In the genomic region with DNA sequence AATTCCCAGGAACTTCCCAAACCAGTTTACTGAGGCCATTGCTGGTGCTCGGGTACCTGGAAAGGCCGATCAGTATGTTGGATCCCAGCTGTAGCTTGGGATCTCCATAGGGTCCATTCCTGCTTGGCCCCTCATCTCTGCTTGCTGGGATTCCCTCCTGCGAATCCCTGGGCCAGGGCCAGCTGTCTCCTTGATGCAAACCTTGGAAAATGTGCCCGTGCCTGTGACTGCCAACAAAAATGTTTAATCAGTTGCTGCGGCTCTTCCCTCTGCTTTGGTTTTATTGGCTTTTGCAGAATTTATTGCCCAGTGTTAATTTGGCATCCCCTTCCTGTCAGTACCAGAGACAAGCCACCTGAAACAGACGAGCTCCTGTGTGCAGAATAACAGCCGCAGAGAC, we compare ENCODE assay signal across 17 mouse cellular contexts.
A peak's percentile ranks its signal among the peaks of the same experiment; 100 is the strongest.
DNase-seq lines count a peak whose midpoint lies in the region; ATAC-seq lines count a peak whose summit lies in the region.
"Had no signal": no experiment of that assay in that cellular context is flagged by ENCODE, and none has a peak within 500 bp of the region (broad histone marks: within the 10 kb centered on the region; RNA-seq: fewer than 3 reads in every experiment).

No protein-coding gene starts in this region.

- WGBS in neural tube, embryonic 15.5 days, result 38% methylated on average over 7 of the region's 7 CpGs

- no peak overlapping the region for H3K4me2 ChIP-seq in neural tube, embryonic 15.5 days
- H3K4me2 ChIP-seq: forebrain, embryonic 13.5 days; heart, embryonic 11.5 days; liver, embryonic 15.5 days had no signal

- H3K4me3 ChIP-seq in neural tube, embryonic 15.5 days (replicated peaks), result no peak overlapping the region
- H3K4me3 ChIP-seq: forebrain, embryonic 13.5 days; liver, embryonic 15.5 days; midbrain, embryonic 10.5 days; myocyte had no signal

- H3K27me3 ChIP-seq in neural tube, embryonic 15.5 days (replicated peaks), result no peaks in the 10 kb centered on the region
- H3K27me3 ChIP-seq: forebrain, embryonic 13.5 days; liver, embryonic 15.5 days had no signal

- no peaks in the 10 kb centered on the region for H3K36me3 ChIP-seq in neural tube, embryonic 15.5 days
- H3K36me3 ChIP-seq: liver, embryonic 15.5 days; midbrain, embryonic 10.5 days had no signal

- peak; percentile 26 to 86 for DNase-seq in adrenal gland, adult (ENCODE audit: inconsistent age in 2 of 2, low spot score in 1 of 2)
- no peak for DNase-seq in adrenal gland, postnatal 4 days (ENCODE audit: low spot score in 2 of 2)
- DNase-seq in right cerebral cortex, postnatal 10 days (ENCODE audit: low spot score in 2 of 2), result peak; percentile 38
- DNase-seq in right cerebral cortex, adult 18-20 months, result no peak
- peak; percentile 66 to 73 for DNase-seq in cerebellum, postnatal 14 days
- DNase-seq in urinary bladder, adult 2 months (ENCODE audit: low spot score), result no peak
- DNase-seq in layer of hippocampus, adult 18-20 months (ENCODE audit: low spot score in 2 of 2), result no peak
- DNase-seq: gastrocnemius, postnatal 10 days; kidney, postnatal 36 days; lung, postnatal 14 days; thymus, postnatal 36 days had no signal

- H3K27ac ChIP-seq in neural tube, embryonic 15.5 days (replicated peaks), result peak overlapping the region; percentile 18; the same call in 1 of the 2 replicates
- H3K27ac ChIP-seq: forebrain, embryonic 13.5 days; liver, embryonic 15.5 days had no signal

- H3K9me3 ChIP-seq in neural tube, embryonic 15.5 days (replicated peaks), result no peaks in the 10 kb centered on the region
- H3K9me3 ChIP-seq: forebrain, embryonic 13.5 days; liver, embryonic 15.5 days; midbrain, embryonic 10.5 days had no signal

- H3K4me1 ChIP-seq in neural tube, embryonic 15.5 days, result peaks cover 29% of the 10 kb centered on the region
- H3K4me1 ChIP-seq: forebrain, embryonic 13.5 days; liver, embryonic 15.5 days had no signal

- H3K9ac ChIP-seq in neural tube, embryonic 15.5 days (replicated peaks), result no peak overlapping the region
- H3K9ac ChIP-seq: forebrain, embryonic 13.5 days; liver, embryonic 15.5 days had no signal

- no peak for ATAC-seq in neural tube, embryonic 15.5 days (ENCODE audit: low FRiP score)
- ATAC-seq: forebrain, embryonic 13.5 days had no signal

Comparison
In these comparisons a context has a peak if more than half of its experiments do, and no peak if none do; other contexts are left out.
1. DNase-seq: peak in adrenal gland, adult (2 of 2), right cerebral cortex, postnatal 10 days (2 of 2) and cerebellum, postnatal 14 days (2 of 2); none in adrenal gland, postnatal 4 days (0 of 2), right cerebral cortex, adult 18-20 months (single experiment), urinary bladder, adult 2 months (single experiment) and layer of hippocampus, adult 18-20 months (0 of 2).